Mouse (Mus musculus) neural tube, embryonic 12.5 days (tissue): ENCODE data around the gene Cxcl14. TPM values are rescaled to one million over a fixed set of nuclear protein-coding genes. Genes with fewer than 3 reads are reported as not detected.

Experiments
- ATAC-seq: fragments of 200-750 bp; cut with Nextera tagmentation; 2 replicates; pipeline ENCODE4 v1.8.0; 2017; ENCODE audit warnings: low read depth, mild to moderate bottlenecking, moderate TSS enrichment, moderate library complexity; ENCODE audit not compliant: low FRiP score
- H3K27ac ChIP-seq: fragments of 300-500 bp; sonication (generic); 2 replicates; pipeline ENCODE4 v1.5.1; 2016
- H3K27me3 ChIP-seq: fragments of 300-500 bp; sonication (generic); replicated peaks from 2 replicates; pipeline ENCODE4 v1.6.1; 2016; ENCODE audit warnings: mild to moderate bottlenecking
- H3K36me3 ChIP-seq: fragments of 300-500 bp; sonication (generic); 2 replicates; pipeline ENCODE4 v1.6.1; 2016; ENCODE audit warnings: mild to moderate bottlenecking
- H3K4me1 ChIP-seq: fragments of 300-500 bp; sonication (generic); 2 replicates; pipeline ENCODE4 v1.6.1; 2016
- H3K4me2 ChIP-seq: fragments of 300-500 bp; sonication (generic); replicated peaks from 2 replicates; pipeline ENCODE4 v1.6.1; 2016; ENCODE audit warnings: mild to moderate bottlenecking
- H3K4me3 ChIP-seq: fragments of 300-500 bp; sonication (generic); 2 replicates; pipeline ENCODE4 v1.5.1; 2016
- H3K9ac ChIP-seq: fragments of 300-500 bp; sonication (generic); 2 replicates; pipeline ENCODE4 v1.6.1; 2016; ENCODE audit warnings: mild to moderate bottlenecking
- H3K9me3 ChIP-seq: fragments of 300-500 bp; sonication (generic); 2 replicates; pipeline ENCODE4 v1.6.1; 2016; ENCODE audit warnings: mild to moderate bottlenecking
- WGBS: fragments of 180-500 bp; shearing (Covaris S2); methylation state at CpG from one replicate; pipeline ENCODE4 v1.1.7; 2016; 5-methylcytosine and 5-hydroxymethylcytosine counted together
- polyA plus RNA-seq: library from polyadenylated mRNA; unstranded; fragments of >200 nt; fragmentation: Nextera tagmentation; extraction: Ambion mirVana; gene quantifications from 2 replicates; pipeline ENCODE4 v1.2.1, GENCODE M21; 2016

Gene Cxcl14
- 38.1 and 42.3 TPM in 2 replicates for polyA plus RNA-seq

DNA sequence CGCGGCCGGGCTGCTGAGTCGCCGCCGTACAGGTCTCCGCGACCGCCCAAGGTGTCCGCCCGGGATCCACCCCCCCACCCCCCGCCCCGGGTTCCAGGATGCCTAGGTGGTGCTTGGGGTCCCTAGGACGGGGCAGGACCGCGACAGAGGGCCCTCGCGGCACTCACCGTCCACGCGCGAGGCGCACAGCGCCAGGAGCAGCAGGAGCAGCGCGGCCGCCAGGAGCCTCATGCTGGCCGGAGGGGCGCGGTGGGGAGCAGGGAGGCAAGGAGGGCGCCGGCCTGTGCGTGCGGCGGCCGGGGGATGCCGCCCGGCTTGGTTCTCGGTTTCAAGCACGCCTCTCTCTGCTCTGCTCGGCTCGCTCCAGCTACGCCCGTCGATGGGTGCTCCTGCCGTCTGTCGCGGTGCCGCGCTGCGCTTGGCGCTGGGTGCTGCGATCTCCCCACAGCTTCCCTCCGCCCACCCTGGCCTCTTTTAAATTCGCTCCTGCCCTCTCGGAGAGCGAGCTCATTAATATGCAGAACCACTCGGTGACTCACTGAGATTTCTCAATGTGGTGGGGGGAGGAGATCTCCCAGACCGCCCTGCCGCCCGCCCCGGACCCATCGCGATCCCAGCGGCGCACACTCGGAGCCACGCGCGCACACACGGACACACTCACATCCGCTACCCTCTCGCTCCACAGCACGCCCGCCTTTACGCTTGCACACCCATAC lies at the start of gene Cxcl14:
Gene Cxcl14 (minus strand): TSS at position 609 of the 716 bp plus-strand sequence.
- H3K4me1 ChIP-seq = peaks cover 19% of the 10 kb centered on the region
- WGBS = 1% methylated on average over 75 of the region's 76 CpGs
- H3K27ac ChIP-seq = no peak within 1 kb of the TSS
- peak; percentile 61; the same call in 1 of the 2 replicates for ATAC-seq
- H3K36me3 ChIP-seq = no peaks in the 10 kb centered on the region
- H3K4me3 ChIP-seq = peak within 1 kb of the TSS; percentile 44
- H3K9ac ChIP-seq = peak within 1 kb of the TSS; percentile 47
- peaks cover 58% of the 10 kb centered on the region for H3K27me3 ChIP-seq
- H3K9me3 ChIP-seq = no peaks in the 10 kb centered on the region
- peak within 1 kb of the TSS; percentile 88 for H3K4me2 ChIP-seq

DNA sequence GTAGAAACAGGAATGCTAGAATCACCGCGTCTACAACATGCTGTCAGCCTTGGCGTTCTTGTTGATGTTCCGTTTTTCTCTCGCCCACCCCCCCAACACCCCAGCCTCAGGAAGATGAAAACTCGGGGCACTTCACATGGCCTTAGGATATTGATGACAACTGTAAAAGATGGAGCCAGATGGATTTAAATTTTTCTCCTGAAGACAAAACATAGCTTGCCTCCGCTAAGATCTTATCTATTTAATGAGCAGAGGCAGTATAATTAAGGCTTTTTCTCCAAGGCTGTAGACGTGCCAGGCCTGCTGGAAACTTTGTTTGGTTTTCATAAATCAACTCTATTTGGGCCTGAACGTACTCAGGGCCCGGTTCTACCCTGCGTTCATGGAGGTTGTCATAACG lies 48.0 kb upstream of the Cxcl14 start:
- Histone ChIP-seq H3K9ac (no peak overlapping the region), H3K36me3 (no peaks in the 10 kb centered on the region), H3K4me2 (no peak overlapping the region), H3K9me3 (no peaks in the 10 kb centered on the region), H3K4me3 (no peak overlapping the region), H3K27me3 (no peaks in the 10 kb centered on the region), H3K27ac (no peak overlapping the region), H3K4me1 (no peaks in the 10 kb centered on the region)
- no peak for ATAC-seq
- WGBS = 85% methylated on average over 12 of the region's 12 CpGs

DNA sequence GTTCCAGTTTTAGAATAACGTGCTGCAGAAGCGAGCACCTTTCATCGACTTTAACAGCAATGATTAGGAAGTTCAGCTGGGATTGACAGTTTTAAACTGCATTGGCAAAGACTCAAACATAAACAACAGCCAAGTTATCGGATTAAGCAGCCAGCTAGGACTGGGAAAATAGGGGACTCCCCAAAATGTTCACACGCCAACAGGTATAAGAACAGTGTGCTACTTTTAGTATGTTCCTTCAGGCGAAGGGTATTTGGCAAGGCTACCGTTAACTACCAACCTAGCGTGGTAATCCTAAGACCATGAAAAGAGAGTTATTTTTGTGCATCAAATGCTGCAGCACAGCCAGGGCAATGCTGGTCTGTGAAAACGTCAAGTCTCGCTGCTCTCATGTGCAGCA lies 46.1 kb upstream of the Cxcl14 start:
- no peak overlapping the region for H3K27ac ChIP-seq
- no peaks in the 10 kb centered on the region for H3K9me3 ChIP-seq
- H3K4me2 ChIP-seq = no peak overlapping the region
- no peak overlapping the region for H3K9ac ChIP-seq
- WGBS = 89% methylated on average over 10 of the region's 10 CpGs
- H3K27me3 ChIP-seq = no peaks in the 10 kb centered on the region
- ATAC-seq = no peak
- H3K4me1 ChIP-seq = no peaks in the 10 kb centered on the region
- H3K4me3 ChIP-seq = no peak overlapping the region
- H3K36me3 ChIP-seq = no peaks in the 10 kb centered on the region

DNA sequence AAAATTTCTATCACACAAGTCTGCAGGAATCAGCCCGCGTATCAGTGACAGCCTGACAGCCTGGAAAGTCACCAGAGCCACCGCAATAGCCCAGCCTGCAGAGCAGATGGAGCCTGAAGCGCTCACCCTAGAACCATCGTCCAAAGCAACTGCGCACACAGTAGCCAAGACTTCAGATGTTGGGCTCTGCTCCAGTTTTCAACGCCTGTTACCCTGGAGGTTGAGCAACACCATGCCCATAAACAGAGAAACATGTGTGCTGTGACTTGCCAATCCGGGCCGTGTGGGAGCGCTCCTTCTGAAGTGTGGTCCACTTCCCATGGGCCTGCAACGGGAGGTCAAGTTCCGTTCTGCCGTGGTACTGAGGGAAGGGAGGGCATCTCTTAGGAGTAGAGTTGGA lies 44.2 kb upstream of the Cxcl14 start:
- H3K27me3 ChIP-seq = no peaks in the 10 kb centered on the region
- no peaks in the 10 kb centered on the region for H3K9me3 ChIP-seq
- ATAC-seq = no peak
- H3K27ac ChIP-seq = no peak overlapping the region
- no peak overlapping the region for H3K9ac ChIP-seq
- H3K4me2 ChIP-seq = no peak overlapping the region
- no peaks in the 10 kb centered on the region for H3K36me3 ChIP-seq
- 95% methylated on average over 13 of the region's 13 CpGs for WGBS
- H3K4me1 ChIP-seq = no peaks in the 10 kb centered on the region
- no peak overlapping the region for H3K4me3 ChIP-seq

DNA sequence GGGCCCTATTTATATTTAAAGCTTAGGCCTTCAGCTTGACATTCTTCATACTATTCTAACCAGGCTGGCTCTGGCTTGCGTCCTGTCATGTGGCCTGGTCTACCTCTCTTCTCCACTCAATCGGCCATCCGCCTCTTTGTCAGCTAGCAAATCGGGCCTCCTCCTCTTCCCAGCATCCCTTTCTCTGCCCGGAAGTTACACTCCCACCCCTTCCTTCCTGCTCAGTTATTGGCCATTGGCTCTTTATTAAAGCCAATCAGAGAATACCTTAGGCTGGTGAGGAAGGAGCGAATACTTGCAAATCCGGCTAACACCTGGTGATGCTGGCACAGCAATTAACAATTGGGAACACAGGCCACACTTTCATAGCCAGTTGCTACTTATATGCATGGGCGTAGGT lies 43.5 kb upstream of the Cxcl14 start:
- Histone ChIP-seq H3K4me3 (no peak overlapping the region), H3K27me3 (no peaks in the 10 kb centered on the region), H3K4me2 (no peak overlapping the region), H3K27ac (no peak overlapping the region), H3K4me1 (no peaks in the 10 kb centered on the region), H3K36me3 (no peaks in the 10 kb centered on the region), H3K9me3 (no peaks in the 10 kb centered on the region), H3K9ac (no peak overlapping the region)
- WGBS = 90% methylated on average over 8 of the region's 8 CpGs
- no peak for ATAC-seq

DNA sequence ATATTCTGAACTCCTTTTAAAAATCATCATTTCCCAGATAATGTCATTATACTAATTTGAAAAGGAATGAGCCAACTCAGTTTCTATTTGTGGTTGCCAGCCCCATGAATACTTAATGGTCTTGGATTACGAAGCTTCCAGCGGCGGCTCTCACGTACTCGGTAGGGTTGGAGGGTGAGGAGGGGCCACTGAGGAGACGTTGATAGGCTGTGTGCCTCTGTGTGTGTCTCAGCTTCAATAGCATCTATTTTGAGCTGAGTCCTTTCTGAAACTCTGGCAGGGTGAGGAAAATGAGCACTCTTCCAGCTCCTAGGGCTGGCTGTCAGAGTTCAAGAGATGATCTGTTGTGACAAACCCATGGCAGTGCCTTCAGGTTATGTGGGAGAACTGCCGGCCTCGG lies 40.6 kb upstream of the Cxcl14 start:
- 60% methylated on average over 8 of the region's 8 CpGs for WGBS
- ATAC-seq = no peak
- no peaks in the 10 kb centered on the region for H3K9me3 ChIP-seq

DNA sequence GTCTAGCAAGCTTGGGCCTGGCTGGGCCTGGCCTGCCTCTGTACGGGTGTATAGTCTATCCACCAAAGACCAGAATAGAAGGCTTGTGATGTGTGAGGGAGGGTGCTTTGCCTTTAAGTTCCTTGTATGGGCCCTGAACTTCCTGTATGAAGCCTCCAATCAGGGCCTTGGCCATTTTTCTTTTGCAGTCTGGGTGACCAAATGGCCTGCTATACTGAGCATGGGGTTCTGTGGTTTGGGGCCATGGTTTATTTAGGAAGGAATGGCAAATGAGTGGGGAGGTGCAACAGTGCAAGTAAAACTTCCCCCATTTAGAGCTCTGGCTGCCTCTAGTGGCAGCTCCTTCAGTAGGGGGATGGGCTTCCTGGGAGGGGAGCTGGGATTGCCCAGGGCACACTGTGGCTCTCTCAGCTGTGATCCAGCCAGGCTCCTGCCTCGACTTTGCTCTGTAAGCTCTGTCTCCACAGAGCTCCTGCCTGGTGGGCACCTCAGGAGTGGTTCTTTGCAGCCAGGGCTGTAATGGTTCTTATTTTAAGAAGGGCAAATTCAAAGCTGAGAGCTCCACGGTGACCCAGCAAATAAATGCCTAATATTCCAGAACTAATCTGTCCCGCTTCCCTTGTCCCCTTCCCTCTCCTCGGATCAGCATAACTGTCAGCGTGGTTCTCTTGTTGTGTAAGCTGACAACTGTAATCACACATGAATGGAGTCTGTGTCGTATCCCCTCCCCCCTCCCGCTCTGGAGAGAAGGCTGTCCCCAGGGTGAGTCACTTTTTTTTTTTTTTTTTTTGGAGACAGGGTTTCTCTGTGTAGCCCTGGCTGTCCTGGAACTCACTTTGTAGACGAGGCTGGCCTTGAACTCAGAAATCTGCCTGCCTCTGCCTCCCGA lies 38.7 kb upstream of the Cxcl14 start:
- 55% methylated on average over 10 of the region's 10 CpGs for WGBS
- no peak overlapping the region for H3K4me2 ChIP-seq
- no peak for ATAC-seq

More for the DNA sequence above, 40.6 kb upstream of the Cxcl14 start:
- Histone ChIP-seq H3K9ac (no peak overlapping the region), H3K4me1 (no peaks in the 10 kb centered on the region), H3K36me3 (no peaks in the 10 kb centered on the region), H3K27me3 (no peaks in the 10 kb centered on the region), H3K4me2 (no peak overlapping the region), H3K4me3 (no peak overlapping the region), H3K27ac (no peak overlapping the region)

DNA sequence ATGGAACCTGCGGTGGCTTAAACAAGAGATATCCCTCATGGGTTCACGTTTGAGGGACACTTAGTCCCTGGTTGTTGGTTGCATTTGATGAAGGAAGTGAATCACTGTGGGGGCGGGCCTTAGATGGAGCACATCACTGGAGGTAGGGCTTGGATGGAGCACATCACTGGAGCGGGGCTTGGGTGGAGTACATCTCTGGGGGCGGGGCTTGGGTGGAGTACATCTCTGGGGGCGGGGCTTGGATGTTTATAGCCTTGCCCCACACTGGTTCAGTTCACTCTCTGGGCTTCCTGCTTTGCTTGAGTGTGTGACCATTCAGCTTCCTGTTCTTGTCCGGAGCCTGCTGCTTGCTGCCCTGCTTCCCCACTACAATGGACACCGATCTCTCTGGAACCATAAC lies 37.9 kb upstream of the Cxcl14 start:
- no peaks in the 10 kb centered on the region for H3K9me3 ChIP-seq
- ATAC-seq = no peak
- H3K4me2 ChIP-seq = no peak overlapping the region
- H3K36me3 ChIP-seq = no peaks in the 10 kb centered on the region
- H3K27ac ChIP-seq = no peak overlapping the region
- H3K27me3 ChIP-seq = no peaks in the 10 kb centered on the region
- H3K4me1 ChIP-seq = no peaks in the 10 kb centered on the region
- H3K9ac ChIP-seq = no peak overlapping the region
- H3K4me3 ChIP-seq = no peak overlapping the region
- 85% methylated on average over 8 of the region's 8 CpGs for WGBS

More for the DNA sequence above, 38.7 kb upstream of the Cxcl14 start:
- Histone ChIP-seq H3K4me3 (no peak overlapping the region), H3K9ac (no peak overlapping the region), H3K36me3 (no peaks in the 10 kb centered on the region), H3K9me3 (no peaks in the 10 kb centered on the region), H3K27ac (no peak overlapping the region), H3K4me1 (no peaks in the 10 kb centered on the region), H3K27me3 (no peaks in the 10 kb centered on the region)

DNA sequence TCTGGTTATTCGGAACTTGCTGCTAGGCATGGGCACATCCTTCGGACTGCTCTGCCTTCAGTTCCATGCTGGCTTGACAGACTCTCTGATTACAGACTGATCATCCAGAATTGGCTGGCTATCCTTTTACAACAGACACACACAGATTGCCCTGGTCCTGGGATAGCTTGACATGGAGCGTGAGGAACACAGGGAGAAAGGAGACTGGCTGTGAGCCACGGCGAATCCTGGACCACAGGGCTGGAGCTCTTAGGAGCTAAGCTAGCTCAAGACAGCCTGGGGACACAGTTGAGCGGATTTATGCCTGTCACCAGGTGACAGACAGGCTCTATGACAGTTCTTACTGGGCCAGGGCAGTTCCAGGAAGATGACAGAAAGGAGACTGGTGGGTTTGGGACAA lies 36.0 kb upstream of the Cxcl14 start:
- H3K4me3 ChIP-seq = no peak overlapping the region
- no peaks in the 10 kb centered on the region for H3K4me1 ChIP-seq
- no peak overlapping the region for H3K27ac ChIP-seq
- no peaks in the 10 kb centered on the region for H3K36me3 ChIP-seq
- no peaks in the 10 kb centered on the region for H3K9me3 ChIP-seq
- 77% methylated on average over 6 of the region's 6 CpGs for WGBS
- no peak overlapping the region for H3K9ac ChIP-seq
- no peak overlapping the region for H3K4me2 ChIP-seq
- no peak for ATAC-seq
- H3K27me3 ChIP-seq = no peaks in the 10 kb centered on the region

DNA sequence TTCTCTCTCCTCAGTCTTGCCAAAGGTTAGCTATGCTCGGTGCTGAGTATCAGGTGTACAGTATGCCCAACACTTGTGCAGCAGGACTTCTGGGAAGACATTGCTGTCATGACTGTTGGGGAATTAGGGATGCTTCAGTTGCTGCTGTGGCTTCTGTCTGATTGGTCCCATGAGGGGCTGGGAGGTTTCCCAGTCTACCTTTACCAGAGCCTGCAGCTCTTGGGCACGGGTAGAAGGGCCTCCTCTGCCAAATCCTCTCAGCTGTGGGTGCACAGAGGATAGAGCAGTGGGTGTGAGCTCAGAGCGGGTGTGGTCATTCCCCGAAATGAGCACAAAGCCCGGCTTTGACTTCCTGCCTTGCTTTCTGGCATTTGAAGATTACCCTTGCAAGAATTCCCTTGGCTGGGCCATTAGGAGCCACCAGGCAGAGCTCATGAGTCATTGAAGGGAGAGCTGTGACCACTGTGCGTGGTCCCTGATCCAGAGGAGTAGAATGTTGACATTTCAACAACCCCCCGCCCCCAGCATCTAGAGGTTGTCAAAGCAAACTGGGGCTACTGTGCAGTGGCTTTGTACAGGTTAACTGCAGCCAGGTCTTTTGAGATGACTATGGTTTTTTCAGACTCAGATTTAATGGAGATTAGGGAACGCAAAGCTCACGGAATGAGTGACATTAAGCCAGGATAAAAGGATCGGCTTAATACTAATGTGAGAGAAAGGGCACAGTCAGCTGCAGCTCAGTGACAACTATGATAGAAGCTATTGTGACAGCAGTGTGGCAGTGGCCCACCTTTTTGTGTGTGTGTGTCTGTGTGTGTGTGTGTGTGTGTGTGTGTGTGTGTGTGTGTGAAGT lies 34.5 kb upstream of the Cxcl14 start:
- Histone ChIP-seq H3K4me3 (no peak overlapping the region), H3K4me2 (no peak overlapping the region), H3K4me1 (no peaks in the 10 kb centered on the region), H3K9ac (no peak overlapping the region), H3K9me3 (no peaks in the 10 kb centered on the region), H3K27ac (no peak overlapping the region), H3K36me3 (no peaks in the 10 kb centered on the region), H3K27me3 (no peaks in the 10 kb centered on the region)
- ATAC-seq = no peak
- 76% methylated on average over 10 of the region's 10 CpGs for WGBS

DNA sequence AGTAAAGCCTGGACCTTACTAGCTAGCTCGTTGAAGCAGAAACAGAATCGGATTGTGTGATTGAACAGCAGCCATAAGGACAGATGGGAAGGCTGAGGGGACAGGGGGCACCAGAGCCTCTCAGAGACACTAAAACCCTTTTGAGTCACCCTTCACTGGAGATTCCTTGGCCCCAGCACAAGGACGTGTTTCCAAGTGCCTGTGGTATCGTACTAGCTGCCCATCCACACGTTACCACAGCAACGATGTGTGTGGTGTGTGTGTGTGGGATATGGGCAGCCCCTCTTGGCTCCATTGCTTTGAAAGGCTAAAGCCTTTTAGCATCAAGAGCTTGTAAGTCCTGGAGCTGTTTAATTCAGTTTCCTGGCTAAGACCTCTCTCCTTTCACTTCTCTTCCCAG lies 33.4 kb upstream of the Cxcl14 start:
- Histone ChIP-seq H3K9me3 (no peaks in the 10 kb centered on the region), H3K4me2 (no peak overlapping the region), H3K4me3 (no peak overlapping the region), H3K9ac (no peak overlapping the region), H3K27ac (no peak overlapping the region), H3K4me1 (no peaks in the 10 kb centered on the region), H3K27me3 (no peaks in the 10 kb centered on the region), H3K36me3 (no peaks in the 10 kb centered on the region)
- no peak for ATAC-seq
- 74% methylated on average over 6 of the region's 6 CpGs for WGBS

DNA sequence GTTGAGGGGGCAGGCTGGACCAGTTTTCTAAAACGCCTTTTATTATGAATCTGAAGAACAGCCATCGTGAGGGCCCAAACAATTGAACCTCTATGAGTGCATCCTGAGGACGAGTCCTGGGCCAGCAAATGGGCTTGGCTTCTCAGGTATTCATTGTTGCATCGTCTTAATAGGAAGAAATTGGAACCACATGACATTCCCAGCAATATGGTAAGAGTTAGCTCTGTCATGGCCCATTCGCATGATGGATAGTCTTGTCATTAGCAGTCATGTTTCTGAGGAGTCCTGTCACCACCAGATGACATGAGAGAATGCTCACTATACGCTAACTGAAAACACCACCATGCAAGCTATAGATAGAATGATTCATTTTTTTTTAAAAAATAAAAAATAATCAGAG lies 32.8 kb upstream of the Cxcl14 start:
- H3K36me3 ChIP-seq = no peaks in the 10 kb centered on the region
- H3K4me2 ChIP-seq = no peak overlapping the region
- H3K4me1 ChIP-seq = no peaks in the 10 kb centered on the region
- no peaks in the 10 kb centered on the region for H3K27me3 ChIP-seq
- no peak overlapping the region for H3K4me3 ChIP-seq
- H3K27ac ChIP-seq = no peak overlapping the region
- H3K9me3 ChIP-seq = no peaks in the 10 kb centered on the region
- no peak overlapping the region for H3K9ac ChIP-seq
- no peak for ATAC-seq
- 85% methylated on average over 6 of the region's 6 CpGs for WGBS
